Mouse (Mus musculus) Patski (cell line): Measurements from ENCODE around the gene Mansc1. TPM values are rescaled to one million over a fixed set of nuclear protein-coding genes. Genes with fewer than 3 reads are reported as not detected.

ENCODE experiments used
- ATAC-seq: fragments of 100-300 bp; one replicate; pipeline ENCODE4 v1.8.0; 2021
- CTCF ChIA-PET: fragments of 350-600 bp; sonication (Branson Sonifier 250); formaldehyde crosslinking; loops from one replicate; lab custom pipeline; 2022; ENCODE audit warnings: inconsistent platforms; lab: Charles Lee
- POLR2A ChIA-PET: fragments of 350-600 bp; sonication (Branson Sonifier 250); formaldehyde crosslinking; loops from one replicate; lab custom pipeline; 2022; ENCODE audit warnings: antibody characterized with exemption, inconsistent platforms; lab: Charles Lee
- DNase-seq: peaks from one replicate; pipeline ENCODE4 v3.0.0-alpha.2; 2011; ENCODE audit warnings: low read depth, low spot score
- H3K27me3 ChIP-seq: fragments of 371-371 bp; one replicate; pipeline ENCODE4 v1.5.1; 2021
- CTCF ChIP-seq: fragments of 100-300 bp; IDR thresholded peaks from one replicate; pipeline ENCODE4 v1.5.1; 2021
- in situ Hi-C: fragments of 300-500 bp; cut with MboI; formaldehyde crosslinking; loops from 3 replicates; pipeline ENCODE4 v1.11.1; 2018; ENCODE audit warnings: low pct_unique_long_range_greater_than_20kb, mixed read lengths
- polyA plus RNA-seq: library from polyadenylated mRNA; unstranded; gene quantifications from one replicate; pipeline ENCODE4 v1.2.3, GENCODE M21; 2021

Mansc1 gene
- polyA plus RNA-seq, 1 experiment from 2014 or later, result not detected

- H3K27me3 ChIP-seq, result no peaks in the 10 kb centered on the region
- in situ Hi-C loops, result no loop called here
- no peak for ATAC-seq
- TF ChIP-seq CTCF, result no peak
- POLR2A ChIA-PET, result interaction anchor here (0.6 kb wide), 1 partner anchor 19 kb away, joined by 3 read pairs; no protein-coding TSS in a partner anchor
- CTCF ChIA-PET, result interaction anchor here (1.1 to 1.6 kb wide), 4 partner anchors 18 to 309 kb away, joined by 3 to 5 read pairs (median 3); no protein-coding TSS in a partner anchor
- DNase-seq, result no peak
Observed at GRCm38 (mm10) chr6:134639900-134640299, 7.6 kb upstream of the Mansc1 start.

GRCm38 (mm10) chr6:134639210-134639609 is 6.9 kb upstream of the Mansc1 start, which contains the start of gene Borcs5:
TSS of gene Borcs5 (plus strand) at chr6:134639510.
- ChIA-PET POLR2A (interaction anchor here (0.6 kb wide), 2 partner anchors 18 to 29 kb away, joined by 3 read pairs; no protein-coding TSS in a partner anchor), CTCF (interaction anchor here (1.2 kb wide), 1 partner anchor 17 kb away, joined by 3 read pairs; no protein-coding TSS in a partner anchor)
- DNase-seq, result no peak
- TF ChIP-seq CTCF, result no peak
- no peak for ATAC-seq
- no peaks in the 10 kb centered on the region for H3K27me3 ChIP-seq
- in situ Hi-C loops, result no loop called here

GRCm38 (mm10) chr6:134636476-134636875 is 4.2 kb upstream of the Mansc1 start:
- POLR2A ChIA-PET, result no interaction called here
- CTCF ChIA-PET, result interaction anchor here (1.0 kb wide), 1 partner anchor 21 kb away, joined by 3 read pairs; no protein-coding TSS in a partner anchor
- ATAC-seq (no peak), DNase-seq (no peak)
- H3K27me3 ChIP-seq, result no peaks in the 10 kb centered on the region
- in situ Hi-C loops, result no loop called here
- TF ChIP-seq CTCF, result no peak

GRCm38 (mm10) chr6:134633553-134633952 is 1.3 kb upstream of the Mansc1 start:
- in situ Hi-C loops, result no loop called here
- CTCF ChIA-PET, result interaction anchor here (1.4 kb wide), 1 partner anchor 18 kb away, joined by 7 read pairs; no protein-coding TSS in a partner anchor
- H3K27me3 ChIP-seq, result no peaks in the 10 kb centered on the region
- TF ChIP-seq CTCF, result no peak
- no peak for ATAC-seq
- no peak for DNase-seq
- POLR2A ChIA-PET, result no interaction called here

- TF ChIP-seq CTCF, result no peak
- ATAC-seq (no peak), DNase-seq (no peak)
- ChIA-PET POLR2A (no interaction called here), CTCF (no interaction called here)
- no peaks in the 10 kb centered on the region for H3K27me3 ChIP-seq
- in situ Hi-C loops, result no loop called here
Observed at GRCm38 (mm10) chr6:134632756-134633155, 468 bp upstream of the Mansc1 start.

- DNase-seq (no peak), ATAC-seq (no peak)
- CTCF ChIA-PET, result interaction anchor here (2.2 kb wide), 1 partner anchor 9 kb away, joined by 6 read pairs; no protein-coding TSS in a partner anchor
- in situ Hi-C loops, result no loop called here
- no peak for TF ChIP-seq CTCF
- no peaks in the 10 kb centered on the region for H3K27me3 ChIP-seq
- POLR2A ChIA-PET, result no interaction called here
Observed at GRCm38 (mm10) chr6:134630447-134630846, 1.8 kb downstream of the Mansc1 start.

GRCm38 (mm10) chr6:134626564-134626963 is 5.7 kb downstream of the Mansc1 start:
- in situ Hi-C loops, result no loop called here
- CTCF ChIA-PET, result interaction anchor here (1.6 kb wide), 1 partner anchor 87 kb away, joined by 3 read pairs; no protein-coding TSS in a partner anchor
- H3K27me3 ChIP-seq, result no peaks in the 10 kb centered on the region
- DNase-seq (no peak), ATAC-seq (no peak)
- POLR2A ChIA-PET, result no interaction called here
- TF ChIP-seq CTCF, result no peak

GRCm38 (mm10) chr6:134625431-134625830 is 6.9 kb downstream of the Mansc1 start:
- ATAC-seq (no peak), DNase-seq (no peak)
- no peak for TF ChIP-seq CTCF
- ChIA-PET CTCF (interaction anchor here (1.6 kb wide), 1 partner anchor 86 kb away, joined by 3 read pairs; no protein-coding TSS in a partner anchor), POLR2A (interaction anchor here (0.8 kb wide), 1 partner anchor 10 kb away, joined by 3 read pairs; no protein-coding TSS in a partner anchor)
- in situ Hi-C loops, result no loop called here
- H3K27me3 ChIP-seq, result no peaks in the 10 kb centered on the region

GRCm38 (mm10) chr6:134621552-134621949 is 10.7 kb downstream of the Mansc1 start:
- H3K27me3 ChIP-seq, result no peaks in the 10 kb centered on the region
- ATAC-seq (no peak), DNase-seq (no peak)
- POLR2A ChIA-PET, result interaction anchor here (0.6 to 0.7 kb wide), 3 partner anchors 16 to 326 kb away, joined by 3 to 4 read pairs (median 3); partner anchors contain the start of gene Borcs5
- TF ChIP-seq CTCF, result no peak
- in situ Hi-C loops, result loop anchor here (25.0 kb wide), 1 partner anchor 359 kb away; no protein-coding TSS in a partner anchor
- CTCF ChIA-PET, result interaction anchor here (1.6 to 1.7 kb wide), 2 partner anchors 9 to 16 kb away, joined by 4 to 6 read pairs; no protein-coding TSS in a partner anchor

GRCm38 (mm10) chr6:134620846-134621551 is 11.3 kb downstream of the Mansc1 start:
- DNase-seq (no peak), ATAC-seq (no peak)
- no peaks in the 10 kb centered on the region for H3K27me3 ChIP-seq
- in situ Hi-C loops, result loop anchor here (25.0 kb wide), 1 partner anchor 359 kb away; no protein-coding TSS in a partner anchor
- CTCF ChIA-PET, result interaction anchor here (1.1 to 1.7 kb wide), 3 partner anchors 9 to 193 kb away, joined by 3 to 6 read pairs (median 4); no protein-coding TSS in a partner anchor
- POLR2A ChIA-PET, result interaction anchor here (0.6 to 0.7 kb wide), 3 partner anchors 17 to 326 kb away, joined by 3 to 4 read pairs (median 3); partner anchors contain the start of gene Borcs5
- TF ChIP-seq CTCF, result peak; percentile 64
